Mouse (Mus musculus): ENCODE measurements around the gene Olfr282. TPM values are rescaled to one million over a fixed set of nuclear protein-coding genes. Genes with fewer than 3 reads are reported as not detected.

Olfr282 gene
- polyA plus RNA-seq, 1 experiment from 2014 or later: not detected

GRCm38 (mm10) chr15:98448521-98448920 is 17.5 kb downstream of the Olfr282 start:
- ATAC-seq: no peak
- Histone ChIP-seq H3K4me2 (ENCODE audit: low read depth, low read length) (no peak overlapping the region), H3K9ac (ENCODE audit: low read depth, low read length) (no peak overlapping the region), H3K27me3 (replicated peaks; ENCODE audit: control insufficient read depth, insufficient read depth, low read length) (no peaks in the 10 kb centered on the region), H3K4me1 (ENCODE audit: control insufficient read depth, insufficient read depth, low read length) (no peaks in the 10 kb centered on the region), H3K27ac (ENCODE audit: low read length) (no peak overlapping the region), H3K4me3 (ENCODE audit: low read length) (no peak overlapping the region), H3K36me3 (ENCODE audit: control insufficient read depth, insufficient read depth, low read length) (no peaks in the 10 kb centered on the region), H3K9me3 (ENCODE audit: control insufficient read depth, low read length) (no peaks in the 10 kb centered on the region)
- WGBS: 54% methylated on average over 4 of the region's 4 CpGs

GRCm38 (mm10) chr15:98452288-98452687 is 21.3 kb downstream of the Olfr282 start, which contains the start of gene Olfr281:
Olfr281 (plus strand) TSS chr15:98452588.
- no peak for ATAC-seq
- WGBS: 86% methylated on average over 7 of the region's 7 CpGs
- H3K27ac ChIP-seq (ENCODE audit: low read length): no peak within 1 kb of the TSS

GRCm38 (mm10) chr15:98469596-98469995 is 38.6 kb downstream of the Olfr282 start, which contains the start of gene OR5BS1P:
OR5BS1P (plus strand) TSS chr15:98469896.
- no peaks in the 10 kb centered on the region for H3K27me3 ChIP-seq (replicated peaks; ENCODE audit: control insufficient read depth, insufficient read depth, low read length)
- no peak within 1 kb of the TSS for H3K27ac ChIP-seq (ENCODE audit: low read length)
- ATAC-seq: no peak
- WGBS: 89% methylated on average over 4 of the region's 4 CpGs
- H3K36me3 ChIP-seq (ENCODE audit: control insufficient read depth, insufficient read depth, low read length): no peaks in the 10 kb centered on the region
- no peak within 1 kb of the TSS for H3K9ac ChIP-seq (ENCODE audit: low read depth, low read length)
- H3K9me3 ChIP-seq (ENCODE audit: control insufficient read depth, low read length): no peaks in the 10 kb centered on the region
- H3K4me1 ChIP-seq (ENCODE audit: control insufficient read depth, insufficient read depth, low read length): no peaks in the 10 kb centered on the region
- H3K4me3 ChIP-seq (ENCODE audit: low read length): no peak within 1 kb of the TSS
- H3K4me2 ChIP-seq (ENCODE audit: low read depth, low read length): no peak within 1 kb of the TSS

More at GRCm38 (mm10) chr15:98452288-98452687, 21.3 kb downstream of the Olfr282 start, which contains the start of gene Olfr281:
- Histone ChIP-seq H3K36me3 (ENCODE audit: control insufficient read depth, insufficient read depth, low read length) (no peaks in the 10 kb centered on the region), H3K4me3 (ENCODE audit: low read length) (no peak within 1 kb of the TSS), H3K4me1 (ENCODE audit: control insufficient read depth, insufficient read depth, low read length) (no peaks in the 10 kb centered on the region), H3K27me3 (replicated peaks; ENCODE audit: control insufficient read depth, insufficient read depth, low read length) (no peaks in the 10 kb centered on the region), H3K9ac (ENCODE audit: low read depth, low read length) (no peak within 1 kb of the TSS), H3K4me2 (ENCODE audit: low read depth, low read length) (no peak within 1 kb of the TSS), H3K9me3 (ENCODE audit: control insufficient read depth, low read length) (no peaks in the 10 kb centered on the region)

- no peak for ATAC-seq
- Histone ChIP-seq H3K4me1 (ENCODE audit: control insufficient read depth, insufficient read depth, low read length) (no peaks in the 10 kb centered on the region), H3K4me2 (ENCODE audit: low read depth, low read length) (no peak overlapping the region), H3K4me3 (ENCODE audit: low read length) (no peak overlapping the region), H3K27ac (ENCODE audit: low read length) (no peak overlapping the region), H3K9ac (ENCODE audit: low read depth, low read length) (no peak overlapping the region), H3K27me3 (replicated peaks; ENCODE audit: control insufficient read depth, insufficient read depth, low read length) (no peaks in the 10 kb centered on the region), H3K36me3 (ENCODE audit: control insufficient read depth, insufficient read depth, low read length) (no peaks in the 10 kb centered on the region), H3K9me3 (ENCODE audit: control insufficient read depth, low read length) (no peaks in the 10 kb centered on the region)
- 91% methylated on average over 13 of the region's 13 CpGs for WGBS
Observed at GRCm38 (mm10) chr15:98471539-98471938, 40.5 kb downstream of the Olfr282 start.

GRCm38 (mm10) chr15:98474958-98475357 is 43.9 kb downstream of the Olfr282 start:
- ATAC-seq: no peak
- Histone ChIP-seq H3K27ac (ENCODE audit: low read length) (no peak overlapping the region), H3K27me3 (replicated peaks; ENCODE audit: control insufficient read depth, insufficient read depth, low read length) (no peaks in the 10 kb centered on the region), H3K4me1 (ENCODE audit: control insufficient read depth, insufficient read depth, low read length) (no peaks in the 10 kb centered on the region), H3K4me3 (ENCODE audit: low read length) (no peak overlapping the region), H3K9me3 (ENCODE audit: control insufficient read depth, low read length) (no peaks in the 10 kb centered on the region), H3K4me2 (ENCODE audit: low read depth, low read length) (no peak overlapping the region), H3K9ac (ENCODE audit: low read depth, low read length) (no peak overlapping the region), H3K36me3 (ENCODE audit: control insufficient read depth, insufficient read depth, low read length) (no peaks in the 10 kb centered on the region)
- WGBS: 77% methylated on average over 10 of the region's 10 CpGs

- H3K4me1 ChIP-seq (ENCODE audit: control insufficient read depth, insufficient read depth, low read length): no peaks in the 10 kb centered on the region
- H3K4me2 ChIP-seq (ENCODE audit: low read depth, low read length): no peak overlapping the region
- ATAC-seq: no peak
- 52% methylated on average over 10 of the region's 10 CpGs for WGBS
- H3K36me3 ChIP-seq (ENCODE audit: control insufficient read depth, insufficient read depth, low read length): no peaks in the 10 kb centered on the region
- no peaks in the 10 kb centered on the region for H3K27me3 ChIP-seq (replicated peaks; ENCODE audit: control insufficient read depth, insufficient read depth, low read length)
- H3K9ac ChIP-seq (ENCODE audit: low read depth, low read length): no peak overlapping the region
- H3K27ac ChIP-seq (ENCODE audit: low read length): no peak overlapping the region
- H3K9me3 ChIP-seq (ENCODE audit: control insufficient read depth, low read length): no peaks in the 10 kb centered on the region
- H3K4me3 ChIP-seq (ENCODE audit: low read length): no peak overlapping the region
Observed at GRCm38 (mm10) chr15:98475382-98475781, 44.4 kb downstream of the Olfr282 start.

GRCm38 (mm10) chr15:98476281-98476680 is 45.3 kb downstream of the Olfr282 start:
- Histone ChIP-seq H3K9me3 (ENCODE audit: control insufficient read depth, low read length) (no peaks in the 10 kb centered on the region), H3K36me3 (ENCODE audit: control insufficient read depth, insufficient read depth, low read length) (no peaks in the 10 kb centered on the region), H3K27me3 (replicated peaks; ENCODE audit: control insufficient read depth, insufficient read depth, low read length) (no peaks in the 10 kb centered on the region), H3K4me3 (ENCODE audit: low read length) (no peak overlapping the region), H3K4me1 (ENCODE audit: control insufficient read depth, insufficient read depth, low read length) (no peaks in the 10 kb centered on the region), H3K9ac (ENCODE audit: low read depth, low read length) (no peak overlapping the region), H3K4me2 (ENCODE audit: low read depth, low read length) (no peak overlapping the region), H3K27ac (ENCODE audit: low read length) (no peak overlapping the region)
- WGBS: 77% methylated on average over 5 of the region's 5 CpGs
- ATAC-seq: no peak

- 77% methylated on average over 7 of the region's 7 CpGs for WGBS
Observed at GRCm38 (mm10) chr15:98479568-98480102, 48.6 kb downstream of the Olfr282 start.

GRCm38 (mm10) chr15:98482701-98483100 is 51.7 kb downstream of the Olfr282 start, which contains the start of gene Lalba:
Lalba (minus strand) TSS chr15:98482721.
- 58% methylated on average over 3 of the region's 3 CpGs for WGBS
- no peak within 1 kb of the TSS for H3K4me3 ChIP-seq (ENCODE audit: low read length)
- no peaks in the 10 kb centered on the region for H3K9me3 ChIP-seq (ENCODE audit: control insufficient read depth, low read length)
- no peak within 1 kb of the TSS for H3K27ac ChIP-seq (ENCODE audit: low read length)
- H3K36me3 ChIP-seq (ENCODE audit: control insufficient read depth, insufficient read depth, low read length): no peaks in the 10 kb centered on the region
- ATAC-seq: no peak
- H3K9ac ChIP-seq (ENCODE audit: low read depth, low read length): no peak within 1 kb of the TSS
- H3K4me1 ChIP-seq (ENCODE audit: control insufficient read depth, insufficient read depth, low read length): no peaks in the 10 kb centered on the region
- no peak within 1 kb of the TSS for H3K4me2 ChIP-seq (ENCODE audit: low read depth, low read length)
- H3K27me3 ChIP-seq (replicated peaks; ENCODE audit: control insufficient read depth, insufficient read depth, low read length): no peaks in the 10 kb centered on the region

More at GRCm38 (mm10) chr15:98479568-98480102, 48.6 kb downstream of the Olfr282 start:
- no peaks in the 10 kb centered on the region for H3K4me1 ChIP-seq (ENCODE audit: control insufficient read depth, insufficient read depth, low read length)
- no peak for ATAC-seq
- H3K36me3 ChIP-seq (ENCODE audit: control insufficient read depth, insufficient read depth, low read length): no peaks in the 10 kb centered on the region
- no peak overlapping the region for H3K9ac ChIP-seq (ENCODE audit: low read depth, low read length)
- no peaks in the 10 kb centered on the region for H3K9me3 ChIP-seq (ENCODE audit: control insufficient read depth, low read length)
- H3K27ac ChIP-seq (ENCODE audit: low read length): no peak overlapping the region
- H3K4me3 ChIP-seq (ENCODE audit: low read length): no peak overlapping the region
- no peak overlapping the region for H3K4me2 ChIP-seq (ENCODE audit: low read depth, low read length)
- no peaks in the 10 kb centered on the region for H3K27me3 ChIP-seq (replicated peaks; ENCODE audit: control insufficient read depth, insufficient read depth, low read length)

Data from intestine, embryonic 16.5 days (tissue).